Mouse (Mus musculus) c-Kit-negative CD71-positive TER-119-positive erythroid progenitor cells, embryonic 14.5 days (primary cell): ENCODE results near the gene Qser1.

ENCODE experiments used
- DNase-seq: peaks from one replicate; pipeline ENCODE4 v3.0.0-alpha.2; 2013; ENCODE audit warnings: low read depth, low spot score

Qser1 gene

DNA sequence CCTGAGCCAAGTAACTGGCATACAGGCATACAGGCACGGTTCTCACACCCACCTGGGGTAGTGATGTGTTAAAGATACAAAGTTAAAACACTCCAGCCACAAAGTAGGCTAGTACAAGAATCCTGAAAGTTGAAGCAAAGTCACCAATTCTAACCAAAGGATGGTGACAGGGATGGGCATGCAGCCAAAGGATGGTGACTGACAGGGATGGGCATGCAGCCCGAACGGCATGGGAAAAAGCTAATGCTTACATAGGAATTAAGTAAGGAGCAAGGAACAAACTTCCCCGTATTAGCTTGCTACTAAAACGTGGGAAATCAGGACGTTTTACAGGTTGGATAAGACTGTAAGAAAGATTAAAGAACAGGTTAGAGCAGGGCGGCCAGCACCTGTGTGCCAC is 80.3 kb downstream of the Qser1 start:
- DNase-seq = no peak

DNA sequence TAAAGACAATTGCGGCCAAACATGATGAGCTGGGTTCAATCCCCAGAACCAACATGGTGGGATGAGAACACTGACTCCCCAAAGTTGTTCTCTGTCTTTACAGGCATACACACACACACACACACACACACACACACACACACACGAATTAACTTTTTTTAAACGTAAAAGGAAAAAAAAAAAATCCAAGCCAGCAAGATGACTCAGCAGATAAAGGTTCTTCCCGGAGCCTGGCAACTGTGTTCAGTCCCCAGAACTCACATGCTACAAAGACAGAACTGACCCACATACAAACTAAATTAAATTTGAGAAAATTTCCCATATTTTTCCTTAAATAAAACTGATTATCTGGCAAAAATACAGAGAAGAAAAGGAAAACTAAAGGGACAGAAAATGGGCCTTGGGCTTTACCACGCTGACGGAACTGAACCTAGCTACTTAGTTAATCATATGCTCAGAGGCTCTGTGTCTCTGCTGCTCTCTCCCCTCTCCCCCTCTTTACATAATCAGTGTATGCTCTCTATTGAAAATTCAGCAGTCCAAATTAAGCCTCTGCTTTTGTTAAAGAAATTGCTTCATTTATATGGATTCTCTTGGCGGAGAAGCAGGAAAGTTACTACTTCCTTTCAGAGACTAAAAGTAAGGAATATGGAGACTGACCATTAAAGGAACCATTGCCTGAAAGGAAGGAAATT is 83.9 kb downstream of the Qser1 start:
- no peak for DNase-seq

DNA sequence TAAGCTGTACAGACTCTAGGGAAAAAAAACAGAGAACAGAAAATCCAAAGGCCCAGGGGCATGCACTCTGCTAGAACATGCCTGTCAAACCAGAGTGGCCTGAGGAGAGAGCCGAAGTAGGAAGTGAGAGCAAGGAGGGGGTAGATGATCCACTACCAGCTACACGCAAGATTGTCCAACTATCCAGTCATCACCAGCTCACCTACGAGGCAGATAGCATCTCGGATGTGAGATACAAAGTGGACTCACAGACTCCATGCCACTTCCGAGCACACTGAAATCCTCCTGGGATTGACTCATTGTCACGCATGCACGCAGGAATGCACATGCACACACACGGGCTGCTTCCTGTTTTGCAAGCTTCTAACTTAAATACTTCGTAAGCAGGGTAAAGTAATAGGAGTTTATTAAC is 84.5 kb downstream of the Qser1 start:
- no peak for DNase-seq

DNA sequence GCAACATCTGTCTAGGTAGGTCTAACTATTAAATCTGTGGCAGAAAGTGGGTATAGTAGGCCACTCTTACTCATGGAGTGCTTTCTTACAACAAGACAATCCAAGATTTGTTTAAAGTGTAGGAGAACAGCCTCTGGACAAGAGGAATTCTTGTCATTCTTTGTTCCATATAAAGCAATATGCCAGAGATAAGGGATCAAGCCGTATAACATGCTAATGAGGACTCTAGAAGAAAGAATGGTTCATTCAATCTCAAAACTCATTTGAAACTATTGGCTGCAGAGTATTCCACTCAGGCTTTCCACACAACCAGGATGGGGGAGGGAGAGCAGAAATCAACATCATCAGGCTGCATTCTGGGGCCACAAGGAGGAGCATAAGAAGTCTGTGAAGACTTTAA is 89.2 kb downstream of the Qser1 start:
- DNase-seq = no peak

DNA sequence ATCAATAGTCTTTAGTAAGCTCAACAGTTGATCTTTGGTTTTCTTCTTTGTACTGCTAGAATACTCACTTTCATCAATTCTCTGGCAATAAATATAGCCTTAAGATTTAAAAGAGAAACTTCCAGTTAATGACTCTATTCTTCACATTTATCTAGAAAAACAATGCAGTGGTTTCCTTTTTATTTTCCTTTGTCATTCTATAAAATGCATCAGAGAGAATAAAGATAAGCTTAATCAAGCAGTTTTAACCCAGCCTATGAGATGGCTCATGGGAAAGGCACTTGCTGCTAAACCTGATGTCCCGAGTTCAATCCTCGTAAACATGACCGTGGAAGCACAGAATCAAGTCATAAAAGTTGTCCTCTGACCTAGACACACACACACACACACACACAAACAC is 94.5 kb downstream of the Qser1 start:
- DNase-seq = no peak

DNA sequence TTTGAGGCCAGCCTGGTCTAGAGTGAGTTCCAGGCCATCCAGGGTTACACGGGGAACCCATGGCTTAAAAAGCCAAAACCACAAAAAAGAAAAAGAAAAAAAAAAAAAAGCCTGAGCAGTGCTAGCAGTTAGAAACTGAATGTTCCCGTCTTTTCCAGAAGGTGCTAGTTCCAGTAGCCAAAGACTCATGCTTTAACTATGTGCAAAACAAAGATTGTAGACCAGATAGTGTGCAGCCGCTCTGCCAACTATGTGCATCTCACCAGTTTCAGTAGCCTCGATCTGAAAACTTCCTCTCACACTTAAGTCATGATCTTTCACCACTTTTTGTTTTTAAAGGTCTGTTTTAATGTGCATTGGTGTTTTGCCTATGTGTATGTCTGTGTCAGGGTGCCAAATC is 98.7 kb downstream of the Qser1 start:
- DNase-seq = no peak

DNA sequence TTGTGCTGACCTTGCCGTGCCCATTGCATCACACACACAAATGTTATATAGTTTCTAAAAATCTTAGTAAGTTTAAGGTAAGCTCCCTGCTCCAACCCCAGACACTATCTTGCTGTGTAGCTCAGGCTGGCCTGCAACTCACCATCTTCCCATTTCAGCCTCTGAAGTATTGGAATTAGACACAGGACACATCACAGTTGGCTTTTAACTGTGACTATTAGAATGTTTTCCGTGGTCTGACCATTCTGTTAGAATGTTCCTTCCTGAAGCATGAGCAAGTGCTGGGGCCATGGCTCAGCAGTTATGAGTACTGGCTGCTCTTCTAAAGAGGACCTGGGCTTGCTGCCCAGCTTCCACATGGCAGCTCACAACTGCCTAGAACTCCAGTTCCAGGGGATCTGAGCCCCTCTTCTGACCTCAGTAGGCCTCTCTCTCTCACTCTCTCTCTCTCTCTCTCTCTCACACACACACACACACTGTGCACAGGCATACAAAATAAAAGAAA is 99.3 kb downstream of the Qser1 start:
- DNase-seq = no peak

DNA sequence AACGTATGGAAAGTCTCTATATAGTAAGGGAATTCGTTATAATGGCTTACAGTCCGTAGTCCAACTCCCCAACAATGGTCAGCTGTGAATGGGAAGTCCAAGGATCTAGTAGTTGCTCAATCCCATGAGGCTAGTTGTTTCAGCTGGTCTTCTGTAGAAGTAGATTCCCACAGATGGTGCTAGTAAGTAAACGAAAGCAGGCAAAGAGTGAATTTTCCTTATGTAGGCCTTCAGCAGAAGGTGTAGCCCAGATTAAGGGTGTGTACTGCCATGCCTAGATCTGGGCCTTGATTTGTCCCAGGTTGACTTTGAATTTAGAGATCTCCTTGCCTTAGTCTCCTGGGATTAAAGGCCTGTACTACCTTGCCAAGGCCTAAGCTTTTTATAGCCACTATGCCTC is 100.3 kb downstream of the Qser1 start, which contains the start of gene Pin1rt1:
Gene Pin1rt1, minus strand, starts transcription at position 101 of the 400 bp plus-strand sequence.
- no peak for DNase-seq

DNA sequence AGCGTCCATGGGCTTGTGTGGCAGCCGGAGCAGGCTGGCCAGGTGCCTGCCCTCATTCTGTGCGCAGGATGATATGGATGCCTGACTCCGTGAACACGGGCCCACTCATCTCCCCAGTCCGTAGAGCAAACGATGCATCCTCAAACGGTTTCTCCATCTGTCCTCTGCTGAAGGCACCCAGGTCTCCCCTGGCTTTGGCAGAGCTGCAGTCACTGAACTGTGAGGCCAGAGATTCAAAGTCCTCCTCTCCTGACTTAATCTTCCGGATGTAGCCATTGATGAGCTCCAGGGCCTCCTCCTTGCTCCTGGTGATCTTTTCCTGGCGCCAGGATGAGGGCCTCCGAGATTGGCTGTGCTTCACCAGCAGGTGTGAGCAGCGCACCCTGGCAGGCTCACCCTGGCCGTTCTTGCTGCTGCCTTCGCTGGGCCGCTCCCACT is 102.3 kb downstream of the Qser1 start:
- DNase-seq = no peak

DNA sequence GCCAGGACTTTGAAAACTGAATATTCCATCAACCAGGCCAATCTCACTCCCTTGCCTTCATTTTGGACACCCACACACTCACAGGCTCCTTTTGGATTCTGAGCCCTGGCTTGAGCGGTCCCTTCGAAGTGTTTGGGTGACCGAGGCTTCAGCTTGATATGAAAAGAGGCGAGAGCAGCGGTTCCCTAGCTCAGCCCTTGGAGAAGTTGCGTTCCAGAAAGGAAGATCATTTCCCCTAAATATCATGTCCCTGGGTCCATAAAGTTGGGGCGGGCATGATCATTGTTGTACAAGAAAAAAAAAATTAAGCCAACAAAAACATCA is 104.1 kb downstream of the Qser1 start:
- DNase-seq = no peak

DNA sequence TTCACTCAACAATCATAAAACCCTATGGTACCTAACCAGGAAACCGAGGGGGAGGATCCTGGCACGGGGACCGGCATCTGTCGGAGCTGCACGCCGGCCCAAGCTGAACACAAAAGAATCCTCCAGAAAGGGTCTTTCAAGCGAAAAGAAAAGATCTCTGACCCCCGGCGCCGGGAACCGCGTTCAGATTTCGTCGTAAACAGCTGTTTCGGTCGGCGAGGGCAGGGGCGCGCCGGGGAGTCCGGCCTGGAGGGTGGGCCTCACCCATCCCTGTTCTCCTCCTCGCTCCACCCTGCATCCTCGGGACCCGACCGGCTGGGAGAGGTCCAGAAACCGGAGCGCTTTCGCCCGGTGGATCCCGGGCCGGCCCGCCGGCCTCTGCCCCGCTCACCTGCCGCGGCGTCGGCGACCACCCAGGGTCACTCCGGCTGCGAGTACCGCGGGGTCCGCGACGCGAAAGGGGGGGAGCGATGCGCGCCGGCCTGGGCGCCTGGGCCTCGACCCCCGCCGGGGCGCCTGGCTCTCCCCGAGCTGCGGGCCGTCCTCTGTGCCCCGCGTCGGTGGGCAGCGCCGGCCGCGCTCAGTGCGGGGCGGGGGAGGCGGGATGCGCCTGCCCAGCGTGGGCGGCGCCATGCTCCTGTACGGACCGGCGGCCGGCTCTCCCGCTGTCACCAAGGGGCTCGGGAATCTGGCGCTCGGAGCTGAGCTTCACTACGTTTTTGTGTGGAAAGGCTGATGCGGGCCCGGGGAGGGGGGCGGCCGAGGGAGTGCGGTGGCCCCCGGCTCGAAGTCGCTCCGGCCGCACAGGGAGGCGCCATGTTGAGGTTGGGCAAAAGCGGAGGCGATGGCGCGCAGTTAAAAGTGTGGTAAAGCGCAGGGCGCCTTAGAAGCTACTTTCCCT is 104.7 kb downstream of the Qser1 start, which contains the start of gene Tcp11l1:
Gene Tcp11l1, minus strand, starts transcription at position 585 of the 901 bp plus-strand sequence.
- no peak for DNase-seq

DNA sequence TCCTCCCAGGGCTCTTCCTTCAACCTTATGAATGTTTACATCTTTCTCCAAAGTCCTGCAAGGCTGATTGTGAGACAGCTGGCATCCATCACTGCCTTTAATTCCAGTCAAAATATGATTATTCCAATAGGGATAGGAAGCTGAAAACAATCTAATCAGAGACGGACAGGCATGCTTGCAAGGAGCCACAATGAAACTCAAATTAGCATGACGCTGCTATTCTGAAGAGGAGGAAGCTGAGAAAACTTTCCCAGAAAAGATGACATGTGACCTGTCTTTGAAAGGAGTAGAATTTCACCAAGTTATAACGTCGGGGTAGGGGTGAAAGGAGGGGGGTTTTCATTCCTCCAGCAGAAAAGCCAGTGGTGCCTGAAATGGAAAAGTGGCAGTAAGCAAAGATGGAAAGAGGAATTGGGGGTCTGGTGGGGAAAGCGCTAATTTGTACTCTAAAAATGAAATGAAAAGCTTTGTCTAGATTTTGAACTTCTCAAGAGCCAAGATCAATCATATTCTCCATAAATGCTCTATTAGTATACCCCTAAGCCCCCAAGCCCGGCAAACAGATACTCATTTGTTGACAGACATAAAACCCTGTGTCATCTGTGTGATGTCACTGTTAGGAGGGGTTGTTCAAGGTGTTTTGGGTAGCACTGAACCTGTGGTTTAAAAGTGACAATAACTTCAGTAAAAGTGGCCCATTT is 105.7 kb downstream of the Qser1 start:
- DNase-seq = no peak

DNA sequence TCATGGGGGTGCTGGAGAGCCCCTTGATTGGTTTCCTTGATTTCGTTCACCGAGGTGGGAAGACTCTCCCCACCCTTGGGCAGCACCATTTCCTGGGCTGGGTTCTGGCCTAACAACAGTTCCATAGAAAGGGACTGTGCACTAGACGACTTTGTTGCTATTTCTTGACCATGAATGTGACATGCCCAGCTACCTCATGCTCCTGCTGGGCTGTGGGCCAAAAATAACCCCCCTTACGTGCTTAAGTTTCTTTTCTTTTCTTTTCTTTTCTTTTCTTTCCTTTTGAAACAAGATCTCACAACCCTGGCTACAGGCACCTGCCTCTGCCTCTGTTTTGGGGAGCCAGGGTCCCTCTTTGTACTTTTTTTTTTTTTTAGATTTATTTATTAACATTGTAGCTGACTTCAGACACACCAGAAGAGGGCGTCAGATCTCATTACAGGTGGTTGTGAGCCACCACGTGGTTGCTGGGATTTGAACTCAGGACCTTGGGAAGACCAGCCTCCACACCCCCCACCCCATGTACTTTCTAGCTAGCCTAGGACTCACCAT is 106.7 kb downstream of the Qser1 start:
- DNase-seq = no peak
